Mouse (Mus musculus): ENCODE measurements at regions not wholly inside any gene's neighbourhood (a gene's known extent, or its start where the extent isn't known, plus 50 kb on each side); places are given as distances from the start of the nearest gene placed in this dataset.

- TF ChIP-seq POLR2A (IDR thresholded peaks at IDR 0.05; ENCODE audit: insufficient read depth, low read length) (no peak), CTCF (IDR thresholded peaks at IDR 0.05; ENCODE audit: low read depth, low read length) (no peak), EP300 (IDR thresholded peaks at IDR 0.05; ENCODE audit: insufficient read depth, low read depth, low read length) (no peak)
- Histone ChIP-seq H3K27ac (ENCODE audit: insufficient read depth, low read length) (no peak overlapping the region), H3K9ac (ENCODE audit: low read depth, poor library complexity, severe bottlenecking) (no peak overlapping the region)
Measured at GRCm38 (mm10) chr3:16810878-16811611, 804.8 kb upstream of the Gm5150 start.

GRCm38 (mm10) chr3:16803603-16804002 lies 797.4 kb upstream of the Gm5150 start:
- TF ChIP-seq POLR2A (IDR thresholded peaks at IDR 0.05; ENCODE audit: insufficient read depth, low read length), result no peak
- no peak for TF ChIP-seq CTCF (IDR thresholded peaks at IDR 0.05; ENCODE audit: low read depth, low read length)
- TF ChIP-seq EP300 (IDR thresholded peaks at IDR 0.05; ENCODE audit: insufficient read depth, low read depth, low read length), result no peak

More at GRCm38 (mm10) chr3:16810878-16811611, 804.8 kb upstream of the Gm5150 start:
- H3K4me1 ChIP-seq (ENCODE audit: control insufficient read depth, insufficient read depth, low read length), result no peaks in the 10 kb centered on the region
- H3K27me3 ChIP-seq (ENCODE audit: control insufficient read depth, insufficient read depth, low read length, poor library complexity, severe bottlenecking), result no peaks in the 10 kb centered on the region
- H3K36me3 ChIP-seq (ENCODE audit: control insufficient read depth, insufficient read depth, low read length, poor library complexity, severe bottlenecking), result no peaks in the 10 kb centered on the region
- H3K4me3 ChIP-seq (ENCODE audit: low read depth, low read length), result no peak overlapping the region
- no peaks in the 10 kb centered on the region for H3K9me3 ChIP-seq (replicated peaks; ENCODE audit: control insufficient read depth, insufficient read depth, low read length, poor library complexity, severe bottlenecking)

More at GRCm38 (mm10) chr3:16803603-16804002, 797.4 kb upstream of the Gm5150 start:
- no peak overlapping the region for H3K27ac ChIP-seq (ENCODE audit: insufficient read depth, low read length)
- H3K4me3 ChIP-seq (ENCODE audit: low read depth, low read length), result no peak overlapping the region
- 0 out of 2 replicates have a peak, but pooled peaks cover 6% of the 10 kb centered on the region for H3K9me3 ChIP-seq (replicated peaks; ENCODE audit: control insufficient read depth, insufficient read depth, low read length, poor library complexity, severe bottlenecking)
- H3K36me3 ChIP-seq (ENCODE audit: control insufficient read depth, insufficient read depth, low read length, poor library complexity, severe bottlenecking), result no peaks in the 10 kb centered on the region
- H3K27me3 ChIP-seq (ENCODE audit: control insufficient read depth, insufficient read depth, low read length, poor library complexity, severe bottlenecking), result no peaks in the 10 kb centered on the region
- no peak overlapping the region for H3K9ac ChIP-seq (ENCODE audit: low read depth, poor library complexity, severe bottlenecking)
- H3K4me1 ChIP-seq (ENCODE audit: control insufficient read depth, insufficient read depth, low read length), result no peaks in the 10 kb centered on the region
